In the genomic region with DNA sequence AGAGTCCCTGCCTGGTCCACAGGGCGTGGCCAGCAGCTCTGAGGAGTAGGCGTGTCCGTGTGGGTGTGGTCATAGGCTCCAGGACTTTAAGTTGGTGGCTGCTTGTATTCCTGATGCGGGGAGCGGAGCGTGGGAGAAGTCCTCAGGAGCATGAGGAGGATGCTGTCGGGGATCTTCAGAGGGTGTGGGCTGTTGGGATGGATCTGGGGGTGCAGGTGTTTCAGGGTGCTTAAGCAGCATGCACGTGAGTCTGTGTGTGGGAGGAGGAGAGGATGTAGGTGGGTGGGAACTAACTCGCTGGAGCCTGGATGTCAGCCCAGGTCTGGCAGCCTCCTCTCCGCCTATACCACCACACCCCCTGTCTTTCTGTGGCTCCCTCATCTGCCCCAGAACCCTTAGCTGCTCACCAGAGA, we compare ENCODE assay signal across 9 mouse cellular contexts. TPM values are rescaled to one million over a fixed set of nuclear protein-coding genes. Genes with fewer than 3 reads are reported as not detected.
DNase-seq lines count a peak whose midpoint lies in the region.
"Had no signal": no experiment of that assay in that cellular context is flagged by ENCODE, and none has a peak within 500 bp of the region (broad histone marks: within the 10 kb centered on the region; RNA-seq: fewer than 3 reads in every experiment).

No protein-coding gene starts in this region.

- intact Hi-C loops in left cerebral cortex, postnatal 10 days (cut with DNase I), result no loop called here
- intact Hi-C loops in left cerebral cortex, postnatal 14 days (cut with DNase I), result no loop called here

- DNase-seq in left cerebral cortex, adult 11 months (ENCODE audit: low spot score), result peak; percentile 8
- DNase-seq in left cerebral cortex, postnatal 10 days (ENCODE audit: extremely low spot score in 1 of 2, low spot score in 2 of 2), result no peak
- DNase-seq in ES-CJ7 (ENCODE audit: low read depth, low spot score) (peak; percentile 18), NIH3T3 (ENCODE audit: low read depth) (peak; percentile 54)
- DNase-seq in left cerebral cortex, postnatal 14 days (ENCODE audit: low spot score in 2 of 2), result peak; percentile 21 to 22
- DNase-seq in adrenal gland, adult (ENCODE audit: inconsistent age in 2 of 2, low spot score in 1 of 2), result no peak
- no peak for DNase-seq in urinary bladder, adult 2 months (ENCODE audit: low spot score)
- DNase-seq: gastrocnemius, postnatal 14 days had no signal

RNA-seq across cellular contexts. Expression of a gene that starts 26.7 kb away (rescaled TPM):
- total RNA-seq in left cerebral cortex, postnatal 10 days (2021), result 1 to 10 TPM; 1.1 to 1.4 TPM
- 1 to 10 TPM; 1.2 to 4.1 TPM for total RNA-seq in left cerebral cortex, postnatal 14 days (2021)
- polyA plus RNA-seq in urinary bladder, adult 2 months (2012; rRNA removed), result 0.57 and 0.85 TPM in 2 replicates
- polyA plus RNA-seq: macrophage had no signal

Comparison
In these comparisons a context has a peak if more than half of its experiments do, and no peak if none do; other contexts are left out.
1. DNase-seq: peak in left cerebral cortex, adult 11 months (single experiment), ES-CJ7 (single experiment), NIH3T3 (single experiment) and left cerebral cortex, postnatal 14 days (2 of 2); none in left cerebral cortex, postnatal 10 days (0 of 2), adrenal gland, adult (0 of 2) and urinary bladder, adult 2 months (single experiment).